Mouse (Mus musculus) gastrocnemius, adult 2 months (tissue): Measurements from ENCODE around the gene Xpo6. TPM values are rescaled to one million over a fixed set of nuclear protein-coding genes. Genes with fewer than 3 reads are reported as not detected.

ENCODE experiments used
- DNase-seq: peaks from one replicate; pipeline ENCODE4 v3.0.0; 2022
- H3K27ac ChIP-seq: fragments of 200-600 bp; 2 replicates; pipeline ENCODE4 v1.8.1; 2022; ENCODE audit warnings: mild to moderate bottlenecking
- H3K4me3 ChIP-seq: fragments of 200-600 bp; 2 replicates; pipeline ENCODE4 v1.8.1; 2022; ENCODE audit warnings: mild to moderate bottlenecking, moderate library complexity
- CTCF ChIP-seq: fragments of 200-600 bp; IDR thresholded peaks from 2 replicates; pipeline ENCODE4 v1.8.1; 2022; ENCODE audit warnings: antibody characterized with exemption, mild to moderate bottlenecking, moderate library complexity
- intact Hi-C: fragments of 180-260 bp; cut with DNase I; formaldehyde crosslinking; loops from one replicate; pipeline ENCODE4 v1.15.1; 2025
- total RNA-seq, 2 experiments: library from RNA; stranded (reverse); gene quantifications; 2 replicates each; pipeline ENCODE4 v1.2.3; 2021

Xpo6 gene
- total RNA-seq, 2 experiments from 2014 or later: 18.6 to 19.3 TPM

GRCm38 (mm10) chr7:126081727-126082285 is 118.5 kb downstream of the Xpo6 start:
- DNase-seq: peak; percentile 73
- Histone ChIP-seq H3K27ac (no peak overlapping the region), H3K4me3 (peak overlapping the region; percentile 58)

DNA sequence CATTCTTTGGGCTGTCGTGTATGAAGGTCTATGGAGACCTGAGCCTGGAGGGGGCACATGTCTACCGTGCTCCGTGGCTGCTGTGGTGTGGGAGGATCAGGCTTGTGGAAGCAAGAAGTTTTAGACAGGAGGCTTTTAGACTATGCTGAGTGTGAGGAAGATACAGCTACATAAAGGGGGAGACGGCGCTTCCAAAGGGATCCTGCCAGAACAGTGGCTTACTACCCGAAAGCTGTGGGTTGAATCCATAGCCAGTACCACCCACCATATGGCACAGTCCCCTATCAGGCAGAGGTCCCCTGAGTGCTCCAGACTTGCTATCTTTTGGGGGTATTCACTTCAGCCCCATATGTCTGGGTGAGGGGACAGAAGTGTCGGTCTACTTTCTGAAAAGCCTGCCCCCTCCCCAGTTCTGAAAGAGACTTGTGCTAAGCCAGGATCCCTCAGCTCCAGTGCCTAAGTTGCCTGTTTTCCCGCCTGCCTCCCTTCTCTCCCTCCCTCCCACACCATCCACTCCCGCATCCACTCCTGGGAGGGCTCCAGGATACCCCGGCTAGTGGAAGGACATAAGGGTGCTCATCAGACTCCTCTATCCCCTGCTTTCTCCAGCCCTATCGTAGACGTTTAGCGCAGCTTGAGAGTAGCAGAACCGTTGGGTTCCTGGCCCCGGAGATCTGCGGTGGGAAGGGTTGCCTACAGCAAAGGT is 119.2 kb downstream of the Xpo6 start:
- Histone ChIP-seq H3K4me3 (peak overlapping the region; percentile 58), H3K27ac (no peak overlapping the region)
- DNase-seq: no peak
- intact Hi-C loops: loop anchor here (5.0 kb wide), 1 partner anchor 124 kb away; no protein-coding TSS in a partner anchor
- no peak for TF ChIP-seq CTCF

More at GRCm38 (mm10) chr7:126081727-126082285, 118.5 kb downstream of the Xpo6 start:
- intact Hi-C loops: loop anchor here (5.0 kb wide), 1 partner anchor 125 kb away; no protein-coding TSS in a partner anchor
- no peak for TF ChIP-seq CTCF

GRCm38 (mm10) chr7:126076935-126077334 is 123.4 kb downstream of the Xpo6 start:
- no peak for DNase-seq
- no peak for TF ChIP-seq CTCF
- H3K4me3 ChIP-seq: no peak overlapping the region
- no peak overlapping the region for H3K27ac ChIP-seq
- intact Hi-C loops: no loop called here

GRCm38 (mm10) chr7:126075058-126075457 is 125.2 kb downstream of the Xpo6 start:
- intact Hi-C loops: no loop called here
- no peak for TF ChIP-seq CTCF

GRCm38 (mm10) chr7:126070321-126070720 is 130.0 kb downstream of the Xpo6 start:
- Histone ChIP-seq H3K4me3 (no peak overlapping the region), H3K27ac (no peak overlapping the region)
- TF ChIP-seq CTCF: peak; percentile 9; the same call in 1 of the 2 replicates
- no peak for DNase-seq
- intact Hi-C loops: no loop called here

More at GRCm38 (mm10) chr7:126075058-126075457, 125.2 kb downstream of the Xpo6 start:
- Histone ChIP-seq H3K4me3 (no peak overlapping the region), H3K27ac (no peak overlapping the region)
- no peak for DNase-seq

- H3K27ac ChIP-seq: no peak overlapping the region
- DNase-seq: peak; percentile 63
Observed at GRCm38 (mm10) chr7:126066777-126067176, 133.5 kb downstream of the Xpo6 start.

DNA sequence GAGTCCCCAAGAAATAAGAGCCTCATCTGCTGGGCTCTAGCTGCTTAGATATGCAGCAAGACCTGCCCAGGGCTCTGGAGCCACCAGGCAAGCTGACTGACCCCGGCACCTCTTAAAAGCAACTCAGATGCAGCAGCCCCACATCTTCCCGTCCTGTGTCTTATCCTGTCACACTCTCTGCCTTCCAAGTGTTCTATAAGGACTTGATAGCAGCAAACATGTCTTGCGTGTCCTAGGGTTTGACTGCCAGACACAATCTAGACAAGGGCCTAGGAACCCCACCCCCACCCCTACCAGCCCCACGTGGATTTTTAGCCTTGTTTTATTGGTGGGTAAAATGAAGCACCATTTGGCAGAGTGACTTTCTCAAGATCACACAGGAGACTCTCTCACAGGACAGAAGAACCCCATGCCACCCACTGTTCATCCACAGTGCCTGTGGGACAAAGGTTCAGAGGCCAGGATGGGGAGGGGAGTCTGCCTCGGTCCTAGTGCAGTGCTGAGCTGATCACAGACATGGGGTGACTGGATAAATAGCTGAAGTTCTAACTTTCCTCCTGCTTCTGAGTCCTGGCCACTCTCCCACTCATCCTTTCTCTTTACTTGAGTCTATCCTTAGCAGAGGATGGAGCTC is 134.9 kb downstream of the Xpo6 start:
- DNase-seq: no peak
- intact Hi-C loops: no loop called here
- Histone ChIP-seq H3K27ac (no peak overlapping the region), H3K4me3 (no peak overlapping the region)
- no peak for TF ChIP-seq CTCF

More at GRCm38 (mm10) chr7:126066777-126067176, 133.5 kb downstream of the Xpo6 start:
- intact Hi-C loops: no loop called here
- TF ChIP-seq CTCF: no peak
- peak overlapping the region; percentile 35 for H3K4me3 ChIP-seq

DNA sequence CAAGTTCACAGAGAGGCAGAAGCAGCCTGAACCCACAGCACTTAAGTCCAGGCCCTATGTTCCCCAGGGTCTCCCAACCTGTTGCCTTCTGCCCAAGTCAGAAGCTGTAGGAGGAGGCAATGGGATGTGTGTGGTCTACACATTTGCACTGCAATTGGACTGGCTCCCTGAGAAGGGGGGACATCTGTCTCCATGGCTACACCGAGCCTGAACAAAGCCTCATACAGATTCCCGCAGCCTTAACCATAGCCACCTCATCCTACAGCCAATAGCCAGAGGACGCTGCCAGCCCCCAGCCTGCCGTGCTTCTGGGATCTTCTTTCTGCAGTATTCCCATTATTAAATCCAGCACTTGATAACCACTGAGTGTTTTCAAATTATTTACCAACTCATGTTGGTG is 138.1 kb downstream of the Xpo6 start:
- intact Hi-C loops: no loop called here
- no peak for TF ChIP-seq CTCF
- no peak for DNase-seq
- no peak overlapping the region for H3K4me3 ChIP-seq
- no peak overlapping the region for H3K27ac ChIP-seq

GRCm38 (mm10) chr7:126058918-126059317 is 141.4 kb downstream of the Xpo6 start:
- intact Hi-C loops: no loop called here
- Histone ChIP-seq H3K4me3 (no peak overlapping the region), H3K27ac (no peak overlapping the region)
- TF ChIP-seq CTCF: no peak
- no peak for DNase-seq

DNA sequence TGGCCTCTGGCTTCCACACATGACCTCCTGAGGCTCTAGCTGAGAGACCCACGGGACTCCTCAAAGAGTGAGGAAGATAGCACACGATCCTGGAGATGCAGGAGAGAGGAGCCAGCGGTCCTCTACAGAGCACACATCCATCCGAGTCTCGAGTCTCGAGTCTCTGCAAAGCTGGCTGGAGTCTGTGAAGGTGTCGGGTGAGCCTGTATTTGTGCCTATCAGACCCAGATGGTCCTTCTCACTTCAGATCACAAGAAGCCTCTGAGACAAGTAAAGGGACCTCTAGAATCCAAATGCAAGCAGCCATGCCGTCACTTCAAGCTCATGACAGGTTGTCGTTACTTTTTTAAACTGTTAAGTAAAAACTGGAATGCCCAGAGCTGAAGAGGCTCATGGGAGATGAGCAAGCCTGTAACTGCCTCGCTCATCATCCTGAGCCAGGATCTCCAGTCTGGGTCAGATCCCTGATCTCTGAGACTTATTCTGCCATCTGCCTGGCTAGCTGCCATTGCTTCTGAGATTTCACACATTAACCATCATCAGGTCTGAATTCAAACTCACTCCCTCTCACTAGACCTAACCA is 142.9 kb downstream of the Xpo6 start:
- no peak for TF ChIP-seq CTCF
- H3K27ac ChIP-seq: no peak overlapping the region
- intact Hi-C loops: no loop called here
- H3K4me3 ChIP-seq: no peak overlapping the region
- no peak for DNase-seq

DNA sequence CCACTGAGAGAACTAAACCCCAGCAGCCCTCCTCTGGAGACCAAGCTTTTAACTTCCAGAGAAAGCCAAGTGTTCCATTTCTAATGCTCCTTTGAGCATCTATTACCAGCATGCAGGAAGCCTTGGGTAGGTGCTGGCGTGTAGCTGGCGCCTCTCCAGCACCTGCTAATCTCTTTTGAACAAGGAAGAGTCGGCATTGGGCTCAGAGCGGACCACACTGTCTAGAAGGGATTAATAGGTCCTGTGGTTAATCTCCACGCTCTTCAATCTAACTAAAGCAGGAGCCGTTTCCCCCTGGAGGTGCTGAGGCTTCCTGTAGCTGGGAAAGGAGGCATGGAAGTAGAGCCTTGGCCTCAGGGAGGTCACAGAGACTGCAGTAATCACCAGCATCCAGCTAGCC is 145.7 kb downstream of the Xpo6 start:
- no peak for TF ChIP-seq CTCF
- no peak overlapping the region for H3K27ac ChIP-seq
- DNase-seq: no peak
- no peak overlapping the region for H3K4me3 ChIP-seq
- intact Hi-C loops: no loop called here

GRCm38 (mm10) chr7:126053618-126054017 is 146.7 kb downstream of the Xpo6 start:
- TF ChIP-seq CTCF: no peak
- intact Hi-C loops: no loop called here
- H3K4me3 ChIP-seq: no peak overlapping the region
- H3K27ac ChIP-seq: no peak overlapping the region
- DNase-seq: no peak

- no peak for TF ChIP-seq CTCF
- intact Hi-C loops: no loop called here
- no peak overlapping the region for H3K27ac ChIP-seq
- H3K4me3 ChIP-seq: no peak overlapping the region
- no peak for DNase-seq
Observed at GRCm38 (mm10) chr7:126051910-126052309, 148.4 kb downstream of the Xpo6 start.

Other genes starting within 250 kb of the Xpo6 start
- gene Gsg1l, start 118.1 kb downstream of the Xpo6 start, total RNA-seq: not detected
- gene Sbk1, start 72.1 kb upstream of the Xpo6 start, total RNA-seq: 10 to 100 TPM; 13.6 to 21.9 TPM
- not detected for gene Lat, start 169.1 kb upstream of the Xpo6 start, total RNA-seq
- gene Spns1, start 176.9 kb upstream of the Xpo6 start, total RNA-seq: 10 to 100 TPM; 26.9 to 28.2 TPM
- gene Nfatc2ip, start 196.2 kb upstream of the Xpo6 start, total RNA-seq: 1 to 10 TPM; 3.3 to 3.4 TPM
- not detected for gene Cd19, start 214.4 kb upstream of the Xpo6 start, total RNA-seq
- gene Rabep2, start 228.3 kb upstream of the Xpo6 start, total RNA-seq: 10 to 100 TPM; 14.0 to 14.9 TPM